Mouse (Mus musculus): ENCODE data around the gene Cfap100.

GRCm38 (mm10) chr6:90426003-90426402 is 2.6 kb downstream of the Cfap100 start:
- no peak for TF ChIP-seq CTCF (conservative IDR thresholded peaks at IDR 0.05; ENCODE audit: low read length)
- no peak for TF ChIP-seq NANOG (IDR thresholded peaks at IDR 0.05; ENCODE audit: borderline replicate concordance, low read length)
- no peak for TF ChIP-seq POU5F1 (IDR thresholded peaks at IDR 0.05; ENCODE audit: borderline replicate concordance, low read length)

Measured in E14TG2a.4 (cell line).